Mouse (Mus musculus): ENCODE results near the gene Pcp4l1. TPM values are rescaled to one million over a fixed set of nuclear protein-coding genes. Genes with fewer than 3 reads are reported as not detected.
A peak's percentile ranks its signal among the peaks of the same experiment; 100 is the strongest.

The Pcp4l1 gene
- total and polyA plus RNA-seq, 2 experiments from 2014 or later = 12.3 to 33.4 TPM

DNA sequence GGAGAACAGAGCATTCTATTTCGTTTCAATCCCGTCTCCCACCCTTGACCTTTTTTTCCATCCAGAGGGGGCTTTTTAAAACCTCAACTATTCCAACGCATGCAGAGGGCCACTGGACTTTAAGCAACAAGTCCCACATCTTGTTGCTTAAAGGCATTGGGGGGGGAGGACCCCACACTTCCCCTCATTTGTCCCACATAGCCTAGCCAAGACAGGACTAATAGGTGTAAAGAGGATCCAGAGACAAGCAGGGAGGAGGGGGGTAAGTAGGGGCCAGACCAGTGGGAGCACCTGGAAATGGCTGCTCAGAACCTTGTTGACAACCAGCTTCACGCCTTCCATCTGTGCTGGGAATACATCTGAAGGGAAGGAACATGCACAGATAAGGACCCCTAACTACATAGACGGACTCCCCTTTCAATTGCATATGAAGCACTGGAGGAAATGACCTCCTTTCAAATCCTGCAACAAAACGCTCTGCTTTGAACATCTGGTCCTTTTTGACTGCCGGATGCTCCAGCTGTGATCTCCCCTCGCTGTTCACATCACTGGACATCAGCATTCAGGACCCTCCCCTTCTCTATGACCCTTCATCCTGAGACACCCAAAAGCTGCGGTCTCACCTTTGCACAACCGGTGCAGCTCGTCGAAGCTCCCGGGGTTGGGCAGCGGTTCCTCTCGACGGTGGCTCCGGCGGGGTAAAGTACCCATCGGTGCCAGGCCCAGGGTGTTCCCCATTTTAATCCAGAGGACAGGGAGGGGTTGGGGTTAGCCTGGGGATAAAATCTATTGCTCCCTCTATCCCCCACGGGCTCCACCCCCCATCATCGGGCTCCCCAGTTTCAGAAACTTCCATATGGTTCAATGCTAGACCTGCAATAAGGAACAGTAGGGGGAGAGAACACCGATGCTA is 25.5 kb upstream of the Pcp4l1 start:
- peak overlapping the region; percentile 47 for H3K9ac ChIP-seq

DNA sequence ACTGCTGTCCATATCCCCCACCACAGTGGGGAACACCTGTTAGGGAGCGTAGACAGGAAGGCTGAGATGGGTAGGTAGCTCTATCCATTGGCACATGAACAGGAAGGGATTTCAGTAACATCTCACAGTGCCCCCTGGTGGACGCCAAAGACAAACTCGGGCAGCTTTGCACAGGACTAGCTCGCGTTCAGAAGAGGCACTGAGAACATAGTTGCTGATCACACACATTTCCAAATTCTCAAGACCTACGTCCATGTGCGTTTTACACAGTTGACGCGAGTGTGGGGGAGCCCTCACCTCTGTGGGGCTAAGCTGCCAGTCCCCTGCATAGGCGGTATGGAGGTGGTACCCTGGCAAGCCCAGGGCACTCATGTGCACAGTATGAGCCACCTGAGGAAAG is 24.8 kb upstream of the Pcp4l1 start:
- Histone ChIP-seq H3K9ac (no peak overlapping the region), H3K4me1 (ENCODE audit: insufficient read depth) (peaks cover 9% of the 10 kb centered on the region), H3K36me3 (ENCODE audit: insufficient read depth) (peaks cover 21% of the 10 kb centered on the region), H3K9me3 (ENCODE audit: low read length) (no peaks in the 10 kb centered on the region), H3K27me3 (ENCODE audit: insufficient read depth, low read length) (no peaks in the 10 kb centered on the region), H3K27ac (ENCODE audit: low read depth, low read length) (no peak overlapping the region), H3K4me3 (ENCODE audit: low read depth, low read length) (peak overlapping the region; percentile 56; the same call in 1 of the 2 replicates), H3K4me2 (ENCODE audit: low read depth) (peak overlapping the region; percentile 83)
- 11% methylated on average over 10 of the region's 10 CpGs for WGBS
- peak; percentile 28; the same call in 1 of the 2 replicates for ATAC-seq
- TF ChIP-seq CTCF (IDR thresholded peaks at IDR 0.05; ENCODE audit: low read depth) = peak; percentile 93
- peak; percentile 91 for DNase-seq

More for the DNA sequence above, 25.5 kb upstream of the Pcp4l1 start:
- 0 out of 2 replicates have a peak overlapping the region, but pooled peaks have one; percentile 35 for H3K27ac ChIP-seq (ENCODE audit: low read depth, low read length)
- WGBS = 6% methylated on average over 22 of the region's 22 CpGs
- ATAC-seq = no peak
- peaks cover 9% of the 10 kb centered on the region for H3K4me1 ChIP-seq (ENCODE audit: insufficient read depth)
- DNase-seq = peak; percentile 16
- H3K4me3 ChIP-seq (ENCODE audit: low read depth, low read length) = peak overlapping the region; percentile 56
- H3K4me2 ChIP-seq (ENCODE audit: low read depth) = peak overlapping the region; percentile 83
- H3K27me3 ChIP-seq (ENCODE audit: insufficient read depth, low read length) = no peaks in the 10 kb centered on the region
- TF ChIP-seq CTCF (IDR thresholded peaks at IDR 0.05; ENCODE audit: low read depth) = no peak
- no peaks in the 10 kb centered on the region for H3K9me3 ChIP-seq (ENCODE audit: low read length)
- H3K36me3 ChIP-seq (ENCODE audit: insufficient read depth) = peaks cover 21% of the 10 kb centered on the region

- H3K9me3 ChIP-seq (ENCODE audit: low read length) = no peaks in the 10 kb centered on the region
- no peak for DNase-seq
Measured at GRCm38 (mm10) chr1:171216241-171216955, 20.3 kb upstream of the Pcp4l1 start.

GRCm38 (mm10) chr1:171213801-171214496 is 17.9 kb upstream of the Pcp4l1 start, which contains the start of gene Nr1i3:
Nr1i3 (plus strand) TSS chr1:171213970.
- Histone ChIP-seq H3K27me3 (ENCODE audit: insufficient read depth, low read length) (no peaks in the 10 kb centered on the region), H3K36me3 (ENCODE audit: insufficient read depth) (peaks cover 10% of the 10 kb centered on the region), H3K4me3 (ENCODE audit: low read depth, low read length) (no peak within 1 kb of the TSS), H3K27ac (ENCODE audit: low read depth, low read length) (no peak within 1 kb of the TSS), H3K9me3 (ENCODE audit: low read length) (no peaks in the 10 kb centered on the region), H3K4me2 (ENCODE audit: low read depth) (no peak within 1 kb of the TSS), H3K9ac (no peak within 1 kb of the TSS), H3K4me1 (ENCODE audit: insufficient read depth) (no peaks in the 10 kb centered on the region)
- WGBS = 69% methylated on average over 10 of the region's 10 CpGs
- DNase-seq (no peak), ATAC-seq (no peak)
- no peak for TF ChIP-seq CTCF (IDR thresholded peaks at IDR 0.05; ENCODE audit: low read depth)

More at GRCm38 (mm10) chr1:171216241-171216955, 20.3 kb upstream of the Pcp4l1 start:
- no peak for TF ChIP-seq CTCF (IDR thresholded peaks at IDR 0.05; ENCODE audit: low read depth)
- Histone ChIP-seq H3K27me3 (ENCODE audit: insufficient read depth, low read length) (no peaks in the 10 kb centered on the region), H3K4me2 (ENCODE audit: low read depth) (no peak overlapping the region), H3K27ac (ENCODE audit: low read depth, low read length) (no peak overlapping the region), H3K4me3 (ENCODE audit: low read depth, low read length) (no peak overlapping the region), H3K36me3 (ENCODE audit: insufficient read depth) (peaks cover 21% of the 10 kb centered on the region), H3K9ac (no peak overlapping the region), H3K4me1 (ENCODE audit: insufficient read depth) (peaks cover 5% of the 10 kb centered on the region)
- WGBS = 90% methylated on average over 18 of the region's 18 CpGs
- ATAC-seq = no peak

- Histone ChIP-seq H3K36me3 (ENCODE audit: insufficient read depth) (no peaks in the 10 kb centered on the region), H3K9ac (no peak overlapping the region), H3K4me2 (ENCODE audit: low read depth) (no peak overlapping the region), H3K27me3 (ENCODE audit: insufficient read depth, low read length) (no peaks in the 10 kb centered on the region), H3K27ac (ENCODE audit: low read depth, low read length) (no peak overlapping the region), H3K4me1 (ENCODE audit: insufficient read depth) (no peaks in the 10 kb centered on the region), H3K4me3 (ENCODE audit: low read depth, low read length) (no peak overlapping the region), H3K9me3 (ENCODE audit: low read length) (no peaks in the 10 kb centered on the region)
- ATAC-seq (no peak), DNase-seq (no peak)
- WGBS = 60% methylated on average over 3 of the region's 3 CpGs
- no peak for TF ChIP-seq CTCF (IDR thresholded peaks at IDR 0.05; ENCODE audit: low read depth)
Measured at GRCm38 (mm10) chr1:171212854-171213253, 16.8 kb upstream of the Pcp4l1 start.

DNA sequence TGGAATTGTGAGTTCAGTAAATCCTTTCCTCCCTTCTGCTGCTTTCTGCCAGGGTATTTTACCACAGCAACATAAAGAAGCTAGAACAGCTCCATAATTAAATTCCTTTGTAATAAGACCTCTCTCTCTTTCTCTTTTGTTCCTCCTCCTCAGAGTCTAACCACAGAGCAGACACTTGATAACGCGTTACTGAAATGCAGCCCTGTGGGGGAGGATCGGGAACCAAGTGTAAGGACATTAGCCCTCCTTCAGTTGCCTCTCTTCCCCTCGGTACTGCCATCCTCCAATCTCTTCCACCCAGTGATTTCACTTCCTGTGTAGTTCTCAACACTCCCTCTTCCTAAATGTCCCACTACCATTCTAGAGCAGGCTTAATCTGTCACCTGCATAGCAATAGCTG is 13.3 kb upstream of the Pcp4l1 start:
- H3K4me2 ChIP-seq (ENCODE audit: low read depth) = no peak overlapping the region
- ATAC-seq = no peak
- H3K27ac ChIP-seq (ENCODE audit: low read depth, low read length) = no peak overlapping the region
- no peaks in the 10 kb centered on the region for H3K27me3 ChIP-seq (ENCODE audit: insufficient read depth, low read length)
- TF ChIP-seq CTCF (IDR thresholded peaks at IDR 0.05; ENCODE audit: low read depth) = no peak
- H3K9me3 ChIP-seq (ENCODE audit: low read length) = no peaks in the 10 kb centered on the region
- H3K36me3 ChIP-seq (ENCODE audit: insufficient read depth) = no peaks in the 10 kb centered on the region
- no peak overlapping the region for H3K9ac ChIP-seq
- no peak overlapping the region for H3K4me3 ChIP-seq (ENCODE audit: low read depth, low read length)
- DNase-seq = no peak
- WGBS = 6% methylated on average over 4 of the region's 4 CpGs
- H3K4me1 ChIP-seq (ENCODE audit: insufficient read depth) = no peaks in the 10 kb centered on the region

All from forebrain, postnatal 0 days (tissue).